Mouse (Mus musculus) midbrain, embryonic 11.5 days (tissue): ENCODE measurements at regions not wholly inside any gene's neighbourhood (a gene's known extent, or its start where the extent isn't known, plus 50 kb on each side); places are given as distances from the start of the nearest gene placed in this dataset.
A peak's percentile ranks its signal among the peaks of the same experiment; 100 is the strongest.

Experiments
- ATAC-seq: fragments of 200-750 bp; cut with Nextera tagmentation; 2 replicates; pipeline ENCODE4 v1.8.0; 2017; ENCODE audit warnings: moderate TSS enrichment, moderate library complexity; ENCODE audit not compliant: low FRiP score
- DNase-seq: peaks from one replicate; pipeline ENCODE4 v3.0.0; 2015; ENCODE audit warnings: low spot score; ENCODE audit errors: missing footprints
- H3K27ac ChIP-seq: fragments of 300-500 bp; sonication (generic); 2 replicates; pipeline ENCODE4 v1.5.1; 2014; ENCODE audit warnings: low read depth, low read length
- H3K27me3 ChIP-seq: fragments of 300-500 bp; sonication (generic); 2 replicates; pipeline ENCODE4 v1.6.1; 2014; ENCODE audit warnings: mild to moderate bottlenecking, low read length, moderate library complexity, mixed read lengths; ENCODE audit not compliant: control insufficient read depth, insufficient read depth
- H3K36me3 ChIP-seq: fragments of 300-500 bp; sonication (generic); 2 replicates; pipeline ENCODE4 v1.6.1; 2014; ENCODE audit warnings: mild to moderate bottlenecking, low read length, moderate library complexity, mixed read lengths; ENCODE audit not compliant: control insufficient read depth, insufficient read depth
- H3K4me1 ChIP-seq: fragments of 300-500 bp; sonication (generic); 2 replicates; pipeline ENCODE4 v1.6.1; 2014; ENCODE audit warnings: low read length; ENCODE audit not compliant: control insufficient read depth, insufficient read depth
- H3K4me2 ChIP-seq: fragments of 300-500 bp; sonication (generic); 2 replicates; pipeline ENCODE4 v1.6.1; 2014; ENCODE audit warnings: mild to moderate bottlenecking, moderate library complexity
- H3K4me3 ChIP-seq: fragments of 300-500 bp; sonication (generic); 2 replicates; pipeline ENCODE4 v1.5.1; 2014; ENCODE audit warnings: low read depth, low read length
- H3K9ac ChIP-seq: fragments of 300-500 bp; sonication (generic); 2 replicates; pipeline ENCODE4 v1.6.1; 2014; ENCODE audit warnings: low read length
- H3K9me3 ChIP-seq: fragments of 300-500 bp; sonication (generic); 2 replicates; pipeline ENCODE4 v1.6.1; 2016; ENCODE audit warnings: low read length; ENCODE audit not compliant: control insufficient read depth
- WGBS: fragments of 180-500 bp; shearing (Covaris S2); extraction: QIAGEN DNeasy Blood & Tissue Kit; methylation state at CpG from one replicate; pipeline ENCODE4 v1.1.7; 2014; 5-methylcytosine and 5-hydroxymethylcytosine counted together

DNA sequence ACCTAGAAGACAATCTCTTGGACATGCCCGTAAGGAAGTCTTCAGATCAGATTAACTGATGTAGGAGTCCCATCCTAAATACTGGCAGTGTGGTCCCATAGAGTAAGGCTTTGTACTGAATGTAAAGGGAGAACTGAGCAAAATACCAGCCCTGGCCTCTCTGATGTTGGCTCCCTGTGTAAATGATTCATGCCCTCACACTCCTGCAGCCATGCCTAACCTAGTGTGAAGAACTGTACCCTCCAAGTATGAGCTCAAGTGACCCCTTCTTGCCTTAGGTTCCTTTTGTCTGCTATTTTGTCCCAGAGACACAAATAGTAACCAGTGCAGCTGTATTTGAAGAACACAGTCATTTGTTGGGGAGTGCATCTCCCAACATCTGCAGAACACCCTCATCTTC lies 342.4 kb upstream of the Cdh4 start:
- H3K27me3 ChIP-seq, result no peaks in the 10 kb centered on the region
- no peak overlapping the region for H3K27ac ChIP-seq
- no peaks in the 10 kb centered on the region for H3K36me3 ChIP-seq
- no peak overlapping the region for H3K9ac ChIP-seq
- H3K4me2 ChIP-seq, result no peak overlapping the region
- no peaks in the 10 kb centered on the region for H3K4me1 ChIP-seq
- ATAC-seq (no peak), DNase-seq (peak; percentile 69)
- no peaks in the 10 kb centered on the region for H3K9me3 ChIP-seq
- no peak overlapping the region for H3K4me3 ChIP-seq
- 92% methylated on average over 1 of the region's 1 CpGs for WGBS

DNA sequence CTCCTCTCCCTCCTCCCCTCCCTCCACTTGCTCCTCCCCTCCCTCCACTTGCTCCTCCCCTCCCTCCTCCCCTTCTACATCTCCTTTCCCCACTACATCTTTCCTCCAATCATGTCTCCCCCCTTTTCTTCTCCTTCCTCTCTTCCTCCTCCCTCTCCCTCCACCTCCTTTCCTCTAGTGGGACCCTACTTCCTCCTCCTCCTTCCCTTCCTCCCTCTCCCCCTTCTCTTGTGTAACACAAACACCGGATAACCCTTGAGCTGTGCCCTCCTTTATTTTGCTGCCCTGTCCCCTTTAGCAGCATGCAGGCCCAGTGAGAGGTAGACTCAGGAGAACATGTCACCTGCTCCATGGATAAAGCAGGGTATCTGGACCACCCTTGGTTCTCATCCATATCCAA lies 339.1 kb upstream of the Cdh4 start:
- WGBS, result 71% methylated on average over 1 of the region's 1 CpGs
- no peaks in the 10 kb centered on the region for H3K9me3 ChIP-seq
- ATAC-seq, result no peak
- H3K4me3 ChIP-seq, result no peak overlapping the region
- no peaks in the 10 kb centered on the region for H3K27me3 ChIP-seq
- no peaks in the 10 kb centered on the region for H3K36me3 ChIP-seq
- no peak overlapping the region for H3K4me2 ChIP-seq
- no peaks in the 10 kb centered on the region for H3K4me1 ChIP-seq
- no peak overlapping the region for H3K27ac ChIP-seq
- no peak for DNase-seq
- H3K9ac ChIP-seq, result no peak overlapping the region

DNA sequence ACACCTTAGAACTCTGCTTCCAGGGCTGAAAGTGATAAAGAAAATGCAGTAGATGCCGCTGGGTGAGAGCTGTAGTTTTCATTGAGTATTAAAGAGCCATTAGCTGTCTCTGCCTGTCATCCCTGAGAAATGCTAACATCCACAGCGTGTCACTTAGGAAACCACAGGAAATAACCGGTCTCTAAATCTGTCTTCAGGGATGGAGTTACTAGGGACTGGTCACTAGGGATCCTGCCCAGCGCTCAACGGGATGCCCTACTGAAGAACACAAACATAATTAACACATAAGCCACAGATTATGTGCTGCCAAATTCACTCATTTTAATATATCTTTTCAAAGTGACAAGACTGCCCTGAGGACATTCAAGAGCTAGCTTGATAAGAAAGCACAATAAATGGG lies 329.3 kb upstream of the Cdh4 start:
- Histone ChIP-seq H3K4me1 (no peaks in the 10 kb centered on the region), H3K27me3 (no peaks in the 10 kb centered on the region), H3K36me3 (no peaks in the 10 kb centered on the region), H3K9me3 (no peaks in the 10 kb centered on the region), H3K27ac (no peak overlapping the region), H3K4me2 (no peak overlapping the region), H3K4me3 (no peak overlapping the region), H3K9ac (no peak overlapping the region)
- ATAC-seq, result no peak
- no peak for DNase-seq
- 47% methylated on average over 5 of the region's 5 CpGs for WGBS

DNA sequence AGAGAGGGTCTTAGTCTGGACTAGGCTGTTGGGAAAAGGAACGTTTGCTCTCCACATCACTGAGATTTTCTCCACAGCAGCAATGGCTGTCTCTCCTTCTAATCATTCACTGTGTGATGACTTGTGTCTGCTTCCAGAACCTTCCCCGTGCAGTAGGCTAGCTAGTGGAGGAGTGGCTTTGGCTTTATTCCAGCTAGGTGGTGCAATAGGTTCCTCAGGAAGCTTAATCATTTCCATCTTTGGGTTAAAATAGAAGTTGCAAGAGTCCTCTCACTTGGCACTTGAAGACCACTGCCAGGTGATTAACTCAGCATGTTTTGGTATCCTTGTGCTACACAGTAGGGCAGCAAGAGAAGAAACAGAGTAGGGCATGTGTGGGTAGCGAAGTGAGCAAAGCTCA lies 314.2 kb upstream of the Cdh4 start:
- Histone ChIP-seq H3K9me3 (no peaks in the 10 kb centered on the region), H3K4me3 (no peak overlapping the region), H3K9ac (no peak overlapping the region), H3K27me3 (no peaks in the 10 kb centered on the region), H3K4me1 (no peaks in the 10 kb centered on the region), H3K36me3 (no peaks in the 10 kb centered on the region), H3K4me2 (no peak overlapping the region), H3K27ac (no peak overlapping the region)
- no peak for DNase-seq
- ATAC-seq, result no peak
- WGBS, result 87% methylated on average over 3 of the region's 3 CpGs

GRCm38 (mm10) chr2:179128432-179128831 lies 313.8 kb upstream of the Cdh4 start:
- H3K9ac ChIP-seq, result no peak overlapping the region
- no peaks in the 10 kb centered on the region for H3K27me3 ChIP-seq
- no peak overlapping the region for H3K4me2 ChIP-seq
- no peaks in the 10 kb centered on the region for H3K36me3 ChIP-seq
- DNase-seq (no peak), ATAC-seq (no peak)
- no peak overlapping the region for H3K27ac ChIP-seq
- H3K9me3 ChIP-seq, result no peaks in the 10 kb centered on the region
- no peak overlapping the region for H3K4me3 ChIP-seq
- WGBS, result 93% methylated on average over 5 of the region's 5 CpGs
- H3K4me1 ChIP-seq, result no peaks in the 10 kb centered on the region

DNA sequence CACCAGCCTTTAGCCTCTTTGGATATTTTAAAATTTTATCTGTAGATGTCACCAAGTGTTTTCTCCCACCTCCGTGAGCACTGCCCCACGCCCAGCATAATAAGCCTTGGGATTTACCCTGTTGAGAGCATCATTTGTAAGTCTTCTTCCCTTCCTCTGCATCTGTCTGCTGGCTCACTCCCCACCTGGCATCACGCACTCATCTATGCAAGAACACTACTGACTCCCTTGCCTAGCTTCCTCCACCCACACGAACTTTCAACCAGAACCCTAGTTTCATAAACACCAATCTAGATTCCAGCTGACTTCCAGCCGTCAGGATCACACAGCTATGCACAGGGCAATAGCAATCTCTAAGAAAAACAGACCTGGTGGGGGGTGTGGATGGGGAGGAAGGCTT lies 311.2 kb upstream of the Cdh4 start:
- Histone ChIP-seq H3K27ac (no peak overlapping the region), H3K9me3 (no peaks in the 10 kb centered on the region), H3K27me3 (no peaks in the 10 kb centered on the region), H3K4me1 (no peaks in the 10 kb centered on the region), H3K9ac (no peak overlapping the region), H3K36me3 (no peaks in the 10 kb centered on the region), H3K4me3 (no peak overlapping the region), H3K4me2 (no peak overlapping the region)
- DNase-seq (no peak), ATAC-seq (no peak)
- 81% methylated on average over 5 of the region's 5 CpGs for WGBS

DNA sequence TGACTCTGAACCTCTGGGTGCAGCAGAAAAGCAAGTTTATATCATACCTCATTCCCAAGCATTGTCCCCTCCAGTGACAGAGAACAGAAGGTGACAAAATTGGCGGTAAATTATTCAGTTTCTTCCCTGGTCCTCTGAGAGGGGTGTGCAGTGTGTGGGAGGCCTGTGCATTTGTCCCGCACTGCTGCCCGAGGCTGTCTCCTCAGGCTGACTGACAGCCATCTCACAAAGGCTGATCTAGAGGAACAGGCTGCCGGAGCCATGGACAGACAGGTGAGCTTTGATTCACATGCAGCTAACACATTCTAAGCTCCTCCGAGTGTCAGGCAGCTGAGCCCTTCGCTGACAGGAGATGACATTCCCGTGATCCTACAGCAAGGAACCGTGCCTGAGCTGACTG lies 299.9 kb upstream of the Cdh4 start:
- Histone ChIP-seq H3K27ac (no peak overlapping the region), H3K4me1 (no peaks in the 10 kb centered on the region), H3K9me3 (no peaks in the 10 kb centered on the region), H3K9ac (no peak overlapping the region), H3K36me3 (no peaks in the 10 kb centered on the region), H3K4me3 (no peak overlapping the region), H3K4me2 (no peak overlapping the region), H3K27me3 (no peaks in the 10 kb centered on the region)
- 75% methylated on average over 8 of the region's 8 CpGs for WGBS
- ATAC-seq (no peak), DNase-seq (no peak)

- Histone ChIP-seq H3K4me3 (no peak overlapping the region), H3K4me1 (peaks cover 2% of the 10 kb centered on the region; the same call in 1 of the 2 replicates), H3K27me3 (no peaks in the 10 kb centered on the region), H3K9me3 (no peaks in the 10 kb centered on the region), H3K36me3 (no peaks in the 10 kb centered on the region), H3K4me2 (no peak overlapping the region), H3K27ac (no peak overlapping the region), H3K9ac (no peak overlapping the region)
- 41% methylated on average over 2 of the region's 2 CpGs for WGBS
- DNase-seq, result no peak
- ATAC-seq, result no peak
Measured at GRCm38 (mm10) chr2:179145726-179146125, 296.5 kb upstream of the Cdh4 start.

DNA sequence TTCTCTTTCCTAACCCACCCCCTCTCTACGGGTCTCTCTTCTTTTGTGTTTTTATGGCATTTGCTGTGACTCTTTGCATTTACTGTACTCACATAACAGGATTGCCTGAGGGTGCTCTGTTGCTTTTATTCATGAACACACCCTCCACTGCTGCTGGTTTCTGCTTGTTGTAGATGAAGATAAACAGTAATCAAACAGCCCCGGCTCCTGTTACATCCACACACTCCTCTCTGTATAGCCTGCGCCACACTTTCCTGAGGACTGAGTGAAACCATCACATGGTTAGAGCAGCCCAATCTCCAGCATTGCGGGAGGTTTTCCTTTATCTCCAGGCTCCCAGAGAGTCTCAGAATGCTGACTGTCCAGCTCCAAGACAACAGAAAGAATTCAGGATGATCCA lies 296.0 kb upstream of the Cdh4 start:
- Histone ChIP-seq H3K36me3 (no peaks in the 10 kb centered on the region), H3K4me2 (no peak overlapping the region), H3K4me1 (peaks cover 2% of the 10 kb centered on the region; the same call in 1 of the 2 replicates), H3K9ac (no peak overlapping the region), H3K4me3 (no peak overlapping the region), H3K27ac (no peak overlapping the region), H3K9me3 (no peaks in the 10 kb centered on the region), H3K27me3 (no peaks in the 10 kb centered on the region)
- DNase-seq (no peak), ATAC-seq (no peak)
- WGBS, result 71% methylated on average over 4 of the region's 4 CpGs

- peaks cover 2% of the 10 kb centered on the region; the same call in 1 of the 2 replicates for H3K4me1 ChIP-seq
- no peak overlapping the region for H3K4me3 ChIP-seq
- no peak overlapping the region for H3K9ac ChIP-seq
- H3K4me2 ChIP-seq, result no peak overlapping the region
- no peaks in the 10 kb centered on the region for H3K27me3 ChIP-seq
- DNase-seq (no peak), ATAC-seq (peak; percentile 57; the same call in 1 of the 2 replicates)
- no peaks in the 10 kb centered on the region for H3K36me3 ChIP-seq
- WGBS, result 30% methylated on average over 5 of the region's 5 CpGs
- no peaks in the 10 kb centered on the region for H3K9me3 ChIP-seq
- no peak overlapping the region for H3K27ac ChIP-seq
Measured at GRCm38 (mm10) chr2:179148194-179148593, 294.0 kb upstream of the Cdh4 start.
